ENCODE assay signal across 1 mouse cellular context in genomic region chr3:138770650-138771331, GRCm38 (mm10).
TF ChIP-seq lines count a peak whose summit lies in the region.

No protein-coding gene starts in this region.

TF ChIP-seq in MEL, 35 proteins besides CTCF, POLR2A, EP300 and RAD21 (continued from another document):
- TF ChIP-seq ELF1 (IDR thresholded peaks at IDR 0.05; ENCODE audit: low read depth, low read length), result no peak
- TF ChIP-seq POLR2AphosphoS2 (IDR thresholded peaks at IDR 0.05; ENCODE audit: low read length), result no peak
TF ChIP-seq in MEL: peak in this region for 7.
